Mouse (Mus musculus): Measurements from ENCODE around the gene Gm29797.

Gene Gm29797

GRCm38 (mm10) chr2:181671984-181672383 lies 15.2 kb downstream of the Gm29797 start:
- CTCF ChIA-PET, result interaction anchor here (0.5 kb wide), 1 partner anchor 115 kb away, joined by 3 read pairs; no protein-coding TSS in a partner anchor

GRCm38 (mm10) chr2:181673501-181673900 lies 16.7 kb downstream of the Gm29797 start:
- CTCF ChIA-PET, result interaction anchor here (0.7 kb wide), 1 partner anchor 17 kb away, joined by 3 read pairs; no protein-coding TSS in a partner anchor

GRCm38 (mm10) chr2:181674934-181675333 lies 18.1 kb downstream of the Gm29797 start:
- CTCF ChIA-PET, result no interaction called here

DNA sequence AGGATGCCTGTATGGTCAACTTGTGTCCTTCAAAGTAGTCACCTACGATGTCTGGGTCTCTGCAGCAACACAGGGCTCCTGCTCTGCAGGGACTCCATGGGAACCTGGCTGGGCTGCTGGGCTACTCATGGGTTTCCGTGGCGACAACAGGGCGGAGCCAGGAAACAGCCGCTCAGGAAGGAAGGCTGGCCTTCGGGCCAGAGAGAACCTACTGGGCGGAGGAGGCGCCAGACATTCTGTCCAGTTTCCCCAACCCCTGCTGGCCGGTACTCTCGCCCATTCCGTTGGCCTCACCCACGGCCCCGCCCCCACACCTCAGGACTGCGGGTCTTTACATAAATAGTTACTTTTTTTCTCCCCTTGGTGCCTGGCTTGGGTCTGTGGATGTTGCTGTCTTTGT lies 18.6 kb downstream of the Gm29797 start:
- CTCF ChIA-PET, result no interaction called here

GRCm38 (mm10) chr2:181676424-181676823 lies 19.6 kb downstream of the Gm29797 start:
- CTCF ChIA-PET, result interaction anchor here (0.5 to 0.6 kb wide), 2 partner anchors 38 to 41 kb away, joined by 3 to 6 read pairs; no protein-coding TSS in a partner anchor

DNA sequence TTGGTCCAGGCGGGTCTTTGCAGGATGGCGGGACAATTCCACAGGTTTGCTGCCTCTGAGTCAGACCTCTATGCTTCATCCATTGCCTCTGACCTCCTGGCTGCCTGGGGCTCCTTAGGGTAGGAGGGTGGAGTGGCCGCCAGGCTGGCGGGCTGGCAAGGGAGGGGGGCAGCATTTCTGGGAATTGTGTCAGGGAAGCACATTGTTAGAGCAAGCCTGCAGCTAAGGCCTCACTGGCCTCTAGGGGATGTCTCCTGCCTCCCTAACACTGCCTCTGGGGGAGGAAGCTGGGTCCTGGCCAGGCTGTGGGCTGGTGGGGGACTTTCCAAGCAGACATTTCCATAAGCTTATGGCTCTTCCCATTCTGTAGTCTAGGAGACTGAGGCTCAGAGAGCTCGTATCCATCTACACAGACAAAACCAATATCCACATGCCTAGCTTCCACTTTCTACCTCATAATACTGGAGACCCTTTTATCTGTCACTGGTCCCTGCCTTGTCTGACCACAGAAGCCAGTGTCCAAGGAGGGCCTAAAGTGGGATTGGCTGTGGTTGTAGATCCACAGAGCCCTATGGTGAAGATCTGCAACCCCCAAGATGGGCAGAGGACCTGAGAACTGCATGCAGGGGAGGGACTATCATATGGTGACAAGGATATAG lies 20.4 kb downstream of the Gm29797 start:
- CTCF ChIA-PET, result interaction anchor here (0.5 to 2.5 kb wide), 3 partner anchors 18 to 407 kb away, joined by 3 to 15 read pairs (median 6); no protein-coding TSS in a partner anchor

DNA sequence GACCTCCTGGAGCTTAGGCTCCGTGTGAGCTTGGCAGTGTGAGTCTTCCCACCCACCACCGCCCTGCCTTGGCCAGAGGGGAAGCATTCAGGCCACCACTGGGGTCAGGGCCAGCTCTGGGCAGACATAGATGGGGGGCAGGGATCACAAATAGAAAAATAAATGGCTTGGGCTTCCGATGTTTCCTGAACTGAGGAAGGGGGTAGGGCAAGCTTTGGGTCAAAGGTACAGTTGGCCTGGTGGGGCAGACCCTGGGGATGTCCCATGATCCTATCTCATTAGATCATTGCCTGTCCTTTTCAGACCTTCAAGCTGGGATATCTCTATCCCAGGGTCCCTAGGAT lies 20.9 kb downstream of the Gm29797 start:
- CTCF ChIA-PET, result interaction anchor here (0.7 to 2.5 kb wide), 3 partner anchors 18 to 408 kb away, joined by 3 to 15 read pairs (median 4); no protein-coding TSS in a partner anchor

DNA sequence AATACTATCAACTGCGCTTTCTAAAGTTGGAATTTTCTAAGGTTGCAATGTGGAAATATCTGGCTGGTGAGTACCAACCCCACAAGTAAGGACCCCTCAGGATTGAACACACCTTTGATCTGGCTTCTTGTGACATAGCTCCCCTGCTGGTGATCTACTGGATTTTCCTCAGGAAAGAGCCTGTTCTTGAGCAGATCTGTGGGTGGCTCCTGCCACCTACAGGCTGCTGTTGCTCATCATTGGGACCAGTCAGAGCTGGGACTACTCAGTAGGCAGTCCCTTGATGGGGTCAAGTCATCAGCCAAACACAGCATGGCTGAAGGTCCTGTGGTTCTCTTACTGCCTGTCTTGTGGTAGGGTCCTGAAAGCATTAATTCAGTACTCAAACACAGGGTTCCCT lies 21.9 kb downstream of the Gm29797 start:
- CTCF ChIA-PET, result interaction anchor here (0.5 to 2.5 kb wide), 5 partner anchors 11 to 120 kb away, joined by 4 to 15 read pairs (median 7); no protein-coding TSS in a partner anchor

DNA sequence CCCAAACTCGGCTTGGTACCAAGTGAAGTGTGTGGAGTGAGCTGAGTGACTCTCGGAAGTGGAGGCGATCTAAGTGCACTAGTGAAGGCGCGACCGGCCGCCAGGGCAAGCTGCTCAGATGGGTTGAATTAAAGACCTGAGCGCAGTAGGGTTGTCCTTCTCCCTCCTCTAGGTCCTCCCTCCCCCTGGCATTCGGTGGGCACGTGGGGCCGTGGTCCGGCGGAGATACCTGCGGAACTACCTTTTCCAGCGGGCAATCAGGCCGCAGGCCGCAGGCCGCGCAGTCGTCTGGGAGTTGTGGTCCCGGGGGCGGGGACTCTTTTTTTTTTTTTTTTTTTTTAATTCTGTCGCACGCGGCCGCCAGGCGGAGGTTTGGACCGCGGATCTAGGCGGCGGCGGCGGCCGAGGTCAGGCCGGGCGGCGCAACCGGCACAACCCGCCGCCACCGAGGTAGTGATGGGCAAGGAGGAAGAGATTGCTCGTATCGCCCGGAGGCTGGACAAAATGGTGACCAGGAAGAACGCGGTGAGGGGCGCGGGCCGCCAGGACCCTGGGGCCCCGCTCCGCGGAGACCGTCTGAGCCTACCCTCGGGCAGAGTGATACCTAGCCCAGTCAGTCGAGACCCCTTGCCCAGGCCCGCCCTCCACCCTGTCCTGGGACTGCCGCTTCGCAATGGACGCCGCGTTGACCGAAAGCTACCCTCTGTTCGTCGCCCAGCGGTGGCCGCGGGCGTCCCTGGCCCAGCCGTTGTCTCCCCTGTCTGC lies 23.3 kb downstream of the Gm29797 start, which contains the start of gene Tcea2:
Gene Tcea2 (plus strand): TSS at position 360 of the 765 bp plus-strand sequence.
- CTCF ChIA-PET, result interaction anchor here (0.7 kb wide), 1 partner anchor 16 kb away, joined by 4 read pairs; no protein-coding TSS in a partner anchor

GRCm38 (mm10) chr2:181680716-181681117 lies 23.9 kb downstream of the Gm29797 start:
- CTCF ChIA-PET, result interaction anchor here (0.6 to 0.7 kb wide), 2 partner anchors 10 to 23 kb away, joined by 3 read pairs; no protein-coding TSS in a partner anchor

DNA sequence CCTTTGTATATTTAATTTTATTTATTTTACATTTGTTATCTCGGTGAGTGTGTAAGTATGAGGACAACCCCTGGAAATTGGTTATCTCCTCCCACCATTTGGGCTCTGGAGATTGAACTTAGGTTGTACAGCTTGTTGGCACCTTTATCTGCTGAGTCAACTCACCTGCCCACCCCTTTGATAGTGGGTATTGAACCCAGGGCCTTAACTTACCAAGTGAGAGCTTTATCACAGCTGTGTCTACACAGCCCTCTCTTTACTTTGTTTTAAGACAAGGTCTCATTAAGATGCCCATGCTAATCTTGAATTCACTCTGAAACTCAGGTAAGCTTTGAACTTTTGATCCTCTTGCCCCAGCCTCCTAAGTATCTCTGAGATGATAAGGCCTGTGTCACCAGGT lies 25.1 kb downstream of the Gm29797 start:
- CTCF ChIA-PET, result no interaction called here

DNA sequence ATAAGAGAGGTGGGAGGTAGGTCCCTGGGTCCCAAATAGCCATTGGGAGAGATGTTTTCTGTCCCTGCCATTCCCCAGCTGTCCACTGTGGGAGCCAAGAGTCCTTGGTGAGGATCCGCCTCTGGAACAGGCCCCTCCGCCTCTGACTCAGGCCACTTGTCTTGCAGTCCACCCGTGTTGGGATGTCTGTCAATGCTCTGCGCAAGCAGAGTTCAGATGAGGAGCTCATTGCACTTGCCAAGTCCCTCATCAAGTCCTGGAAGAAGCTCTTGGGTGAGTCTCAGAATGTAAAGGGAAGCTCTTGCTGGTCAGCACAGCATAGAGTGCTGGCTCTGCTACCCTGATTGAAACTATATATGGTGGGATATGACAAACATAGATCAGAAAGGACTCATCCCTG lies 26.5 kb downstream of the Gm29797 start:
- CTCF ChIA-PET, result interaction anchor here (1.1 kb wide), 1 partner anchor 86 kb away, joined by 5 read pairs; no protein-coding TSS in a partner anchor

DNA sequence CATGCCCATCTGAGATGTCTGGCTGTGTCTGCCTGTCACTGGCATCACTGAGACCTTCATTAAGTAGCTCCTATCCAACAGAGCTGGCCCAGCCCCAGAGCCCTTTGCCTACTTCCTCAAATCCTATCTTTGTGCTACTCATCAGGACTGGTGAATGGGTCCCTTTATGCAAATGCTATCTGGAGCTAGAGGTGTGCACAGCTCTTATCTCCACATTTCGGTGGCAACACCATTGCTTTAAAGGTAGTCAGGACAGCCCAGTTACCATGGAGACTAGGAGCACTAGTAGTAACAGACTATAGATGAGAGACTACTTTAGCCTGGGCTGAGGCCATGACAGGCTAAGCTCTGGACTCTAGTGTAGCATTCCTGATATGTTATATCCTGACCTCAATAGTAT lies 27.9 kb downstream of the Gm29797 start:
- CTCF ChIA-PET, result no interaction called here

DNA sequence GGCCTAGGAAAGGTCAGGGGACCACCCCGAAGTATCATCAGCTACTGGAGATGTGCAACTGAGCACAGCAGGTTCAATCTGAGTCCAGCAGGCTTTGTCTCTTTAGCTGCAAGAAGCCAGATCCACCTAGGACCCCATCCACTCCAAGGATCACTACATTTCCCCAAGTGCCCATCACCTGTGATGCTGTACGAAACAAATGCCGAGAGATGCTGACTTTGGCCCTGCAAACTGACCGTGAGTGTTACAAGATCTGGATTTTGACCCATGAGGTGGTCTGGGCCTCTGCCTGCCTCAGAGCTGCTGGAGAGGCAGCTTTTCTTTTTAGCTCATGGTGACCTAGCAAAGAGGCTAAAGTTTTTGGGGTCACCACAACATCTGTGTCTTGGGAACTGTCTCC lies 28.9 kb downstream of the Gm29797 start:
- CTCF ChIA-PET, result no interaction called here

DNA sequence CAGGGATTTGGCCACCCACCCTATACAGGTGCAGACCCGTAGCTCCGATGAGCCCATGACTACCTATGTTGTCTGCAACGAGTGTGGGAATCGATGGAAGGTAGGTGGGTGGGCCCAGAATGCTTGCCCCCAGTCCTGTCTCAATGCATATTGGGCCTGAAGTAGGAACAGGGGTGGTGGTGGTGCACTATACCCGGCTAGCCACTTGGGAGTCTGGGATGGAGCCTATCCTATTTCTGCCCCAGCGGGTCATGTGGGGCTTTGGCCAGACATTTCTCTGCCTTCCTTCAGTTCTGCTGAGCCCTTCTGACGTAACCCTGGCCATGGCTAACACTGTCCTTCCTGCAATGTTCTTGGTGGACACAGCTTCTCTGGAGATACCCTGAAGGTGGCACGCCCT lies 30.8 kb downstream of the Gm29797 start:
- CTCF ChIA-PET, result no interaction called here

DNA sequence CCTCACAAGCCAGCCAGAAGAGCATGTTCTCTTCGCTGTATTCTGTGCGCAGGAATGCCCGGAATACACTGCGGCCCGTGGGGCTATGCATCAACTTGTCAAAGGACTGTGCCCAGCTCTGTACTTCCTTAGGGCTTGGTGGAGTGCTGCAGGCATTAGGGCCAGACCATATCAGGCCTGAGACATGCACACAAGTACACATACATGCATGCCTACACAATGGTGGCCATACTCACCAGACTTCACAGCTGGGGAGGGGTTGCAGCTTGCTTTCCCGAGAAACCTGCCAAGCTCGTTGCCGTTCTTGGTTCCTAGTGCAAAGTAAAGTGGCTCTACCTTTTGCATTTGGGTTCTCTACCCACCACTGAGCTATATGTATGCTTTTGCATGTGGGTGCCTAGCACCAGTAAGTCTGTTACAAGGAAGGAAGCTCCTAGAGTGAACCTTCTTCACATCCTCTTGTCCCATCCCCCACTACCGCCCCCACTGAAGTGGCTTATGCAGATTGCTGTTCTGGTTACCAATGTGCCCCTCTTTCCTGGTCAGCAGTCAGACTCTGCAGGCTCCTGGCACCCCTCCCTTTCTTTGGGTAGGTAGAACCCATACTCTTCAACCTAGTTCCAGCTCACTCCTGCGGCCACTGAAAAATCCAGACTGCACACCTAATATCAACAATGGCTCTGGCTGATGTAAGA lies 32.8 kb downstream of the Gm29797 start:
- CTCF ChIA-PET, result no interaction called here

GRCm38 (mm10) chr2:181691083-181691482 lies 34.2 kb downstream of the Gm29797 start:
- CTCF ChIA-PET, result interaction anchor here (0.6 to 0.9 kb wide), 2 partner anchors 10 to 18 kb away, joined by 3 read pairs; no protein-coding TSS in a partner anchor

DNA sequence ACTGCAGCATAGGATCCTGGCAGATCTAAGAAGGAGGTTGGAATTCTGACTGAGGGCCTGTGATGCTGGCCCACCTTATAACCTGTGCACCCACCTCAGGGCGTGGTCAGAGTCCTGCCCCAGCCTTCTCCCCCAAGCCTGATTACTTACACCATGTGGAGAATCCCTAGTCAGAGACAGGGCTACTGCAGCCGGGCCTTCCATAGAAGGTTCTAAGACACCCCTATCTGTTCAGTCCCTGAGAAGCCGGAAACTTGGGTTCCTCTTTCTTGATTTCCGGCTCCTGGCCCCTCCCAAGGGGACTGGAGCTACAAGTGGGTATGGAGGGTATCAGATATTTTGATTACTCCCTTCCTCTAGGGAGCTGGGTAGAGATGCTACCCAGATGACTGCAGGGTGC lies 34.7 kb downstream of the Gm29797 start:
- CTCF ChIA-PET, result interaction anchor here (0.9 kb wide), 1 partner anchor 10 kb away, joined by 3 read pairs; no protein-coding TSS in a partner anchor

- CTCF ChIA-PET, result no interaction called here
These were observed 35.5 kb downstream of the Gm29797 start for GRCm38 (mm10) chr2:181692304-181692703.

DNA sequence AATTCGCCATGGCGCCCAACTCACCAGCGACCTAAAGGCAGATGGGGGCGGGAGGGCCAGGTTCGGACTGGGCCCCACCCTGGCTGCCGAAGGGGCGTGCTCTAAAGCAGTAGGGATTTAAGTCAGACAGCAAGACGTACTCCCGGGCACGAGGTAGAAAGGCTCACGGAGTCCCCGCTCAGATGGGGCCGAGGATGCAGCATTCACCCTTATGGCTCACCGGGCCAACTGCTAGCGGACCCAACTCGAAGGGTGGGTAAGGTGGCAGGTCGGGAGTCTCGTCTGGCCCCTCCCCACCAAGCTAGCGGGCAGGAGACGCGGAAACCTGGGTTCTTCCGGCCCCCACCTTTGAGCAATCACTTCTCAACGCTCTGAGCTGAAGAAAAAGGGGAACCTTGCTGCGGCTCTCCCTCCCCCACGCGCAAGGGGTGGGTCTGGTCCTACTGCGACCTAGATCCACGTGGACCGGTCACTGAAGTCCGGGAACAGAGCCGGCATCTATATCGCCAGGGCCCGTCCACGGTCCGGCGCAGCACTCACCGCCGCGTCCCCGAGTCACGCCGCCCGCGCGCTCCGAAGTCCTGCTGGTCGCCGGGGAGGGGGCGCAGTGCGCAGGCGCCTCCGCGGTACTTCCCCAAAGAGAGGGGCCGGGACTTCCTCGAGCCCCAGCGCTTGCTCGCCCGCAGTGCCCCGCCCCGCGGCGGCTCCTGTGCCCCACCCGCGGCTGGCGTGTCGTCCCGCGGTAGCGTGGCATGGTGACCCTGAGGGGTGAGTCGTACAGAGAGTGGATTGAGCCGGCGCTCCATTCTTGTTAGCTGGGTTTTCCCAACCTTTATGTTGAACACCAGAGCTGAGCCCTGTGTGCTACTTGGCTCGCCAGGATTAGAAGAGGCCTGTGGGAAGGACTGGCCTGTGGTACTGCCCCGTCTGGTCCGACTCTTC lies 36.8 kb downstream of the Gm29797 start, which contains the start of gene Rgs19:
Gene Rgs19 (minus strand): TSS at position 639 of the 942 bp plus-strand sequence.
- CTCF ChIA-PET, result interaction anchor here (0.6 kb wide), 1 partner anchor 538 kb away, joined by 5 read pairs; no protein-coding TSS in a partner anchor

GRCm38 (mm10) chr2:181694581-181694980 lies 37.7 kb downstream of the Gm29797 start:
- CTCF ChIA-PET, result no interaction called here
